Mouse (Mus musculus) ovary, postnatal 10 days (tissue): Measurements from ENCODE around the gene Gm12216.

Experiments
- DNase-seq: peaks from one replicate; pipeline ENCODE4 v3.0.0; 2022; ENCODE audit warnings: low spot score

Gene Gm12216

GRCm38 (mm10) chr11:53737573-53737946 is 121.5 kb downstream of the Gm12216 start:
- peak; percentile 13 for DNase-seq

GRCm38 (mm10) chr11:53736771-53737572 is 122.1 kb downstream of the Gm12216 start:
- DNase-seq = peak; percentile 39

- no peak for DNase-seq
Measured at GRCm38 (mm10) chr11:53735682-53736245, 123.3 kb downstream of the Gm12216 start.

- DNase-seq = no peak
Measured at GRCm38 (mm10) chr11:53734970-53735681, 123.9 kb downstream of the Gm12216 start.

- no peak for DNase-seq
Measured at GRCm38 (mm10) chr11:53734431-53734830, 124.6 kb downstream of the Gm12216 start.

GRCm38 (mm10) chr11:53733824-53734223 is 125.2 kb downstream of the Gm12216 start:
- no peak for DNase-seq
